In genomic region chr11:54955735-54956480, GRCm38 (mm10) we compare ENCODE assay signal across 8 mouse cellular contexts. TPM values are rescaled to one million over a fixed set of nuclear protein-coding genes. Genes with fewer than 3 reads are reported as not detected.
DNase-seq lines count a peak whose midpoint lies in the region; ATAC-seq and TF ChIP-seq lines count a peak whose summit lies in the region.

No protein-coding gene starts in this region.

- no peaks in the 10 kb centered on the region for H3K27me3 ChIP-seq in embryonic facial prominence, embryonic 13.5 days
- H3K27me3 ChIP-seq in heart, adult 2 months (ENCODE audit: control insufficient read depth, insufficient read depth, low read length), result no peaks in the 10 kb centered on the region
- no peaks in the 10 kb centered on the region for H3K27me3 ChIP-seq in limb, embryonic 13.5 days
- no peaks in the 10 kb centered on the region for H3K27me3 ChIP-seq in midbrain, embryonic 16.5 days (ENCODE audit: control insufficient read depth, insufficient read depth, low read depth, low read length)

- TF ChIP-seq EP300 in heart, adult 2 months (IDR thresholded peaks at IDR 0.05; ENCODE audit: insufficient read depth, low read depth, low read length), result 0 out of 2 replicates have a peak, but pooled peaks have one; percentile 32

- H3K4me1 ChIP-seq in embryonic facial prominence, embryonic 13.5 days, result peaks cover 19% of the 10 kb centered on the region
- peaks cover 7% of the 10 kb centered on the region for H3K4me1 ChIP-seq in heart, adult 2 months (ENCODE audit: control insufficient read depth, insufficient read depth, low read length)
- H3K4me1 ChIP-seq in limb, embryonic 13.5 days, result peaks cover 22% of the 10 kb centered on the region
- H3K4me1 ChIP-seq in midbrain, embryonic 16.5 days (ENCODE audit: control insufficient read depth, insufficient read depth, low read length), result peaks cover 13% of the 10 kb centered on the region; the same call in 1 of the 2 replicates

- peak overlapping the region; percentile 86 for H3K27ac ChIP-seq in embryonic facial prominence, embryonic 13.5 days
- H3K27ac ChIP-seq in heart, adult 2 months, result peak overlapping the region; percentile 92
- H3K27ac ChIP-seq in limb, embryonic 13.5 days, result peak overlapping the region; percentile 84
- H3K27ac ChIP-seq in midbrain, embryonic 16.5 days (ENCODE audit: low read length), result peak overlapping the region; percentile 91

- no peaks in the 10 kb centered on the region for H3K9me3 ChIP-seq in embryonic facial prominence, embryonic 13.5 days
- H3K9me3 ChIP-seq in limb, embryonic 13.5 days, result no peaks in the 10 kb centered on the region
- no peaks in the 10 kb centered on the region for H3K9me3 ChIP-seq in midbrain, embryonic 16.5 days (replicated peaks; ENCODE audit: control insufficient read depth, low read length, poor library complexity, severe bottlenecking)

- ATAC-seq in embryonic facial prominence, embryonic 13.5 days (ENCODE audit: insufficient number of reproducible peaks, insufficient read depth, low FRiP score, low TSS enrichment, low read depth), result peak; percentile 95
- ATAC-seq in limb, embryonic 13.5 days (ENCODE audit: low FRiP score, low read depth), result peak; percentile 97
- ATAC-seq in midbrain, embryonic 16.5 days, result peak; percentile 97

- peaks cover 1% of the 10 kb centered on the region; the same call in 1 of the 2 replicates for H3K36me3 ChIP-seq in embryonic facial prominence, embryonic 13.5 days
- H3K36me3 ChIP-seq in heart, adult 2 months (ENCODE audit: control insufficient read depth, insufficient read depth, low read length), result no peaks in the 10 kb centered on the region
- no peaks in the 10 kb centered on the region for H3K36me3 ChIP-seq in limb, embryonic 13.5 days
- no peaks in the 10 kb centered on the region for H3K36me3 ChIP-seq in midbrain, embryonic 16.5 days (ENCODE audit: control insufficient read depth, insufficient read depth, low read length)

- peak overlapping the region; percentile 69 for H3K4me2 ChIP-seq in embryonic facial prominence, embryonic 13.5 days
- H3K4me2 ChIP-seq in limb, embryonic 13.5 days (replicated peaks), result peak overlapping the region; percentile 66
- H3K4me2 ChIP-seq in midbrain, embryonic 16.5 days (ENCODE audit: low read length), result peak overlapping the region; percentile 71

- H3K79me2 ChIP-seq in heart, adult 2 months (replicated peaks; ENCODE audit: control insufficient read depth, insufficient read depth, low read length), result no peaks in the 10 kb centered on the region; the same call in 1 of the 2 replicates

- DNase-seq in 3134 (ENCODE audit: extremely low read depth, insufficient read length, low spot score), result peak; percentile 97
- DNase-seq in adrenal gland, postnatal 36 days, result peak; percentile 99 to 100
- peak; percentile 99 to 100 for DNase-seq in heart, adult 2 months
- DNase-seq in kidney, adult 8-10 months, result peak; percentile 98 to 99
- peak; percentile 99 for DNase-seq in spleen, postnatal 10 days (ENCODE audit: low spot score in 2 of 2)

- under 1% methylated on average over 59 of the region's 59 CpGs for WGBS in embryonic facial prominence, embryonic 13.5 days
- under 1% methylated on average over 59 of the region's 59 CpGs for WGBS in heart, adult 2 months
- WGBS in limb, embryonic 13.5 days, result 1% methylated on average over 59 of the region's 59 CpGs
- WGBS in midbrain, embryonic 16.5 days, result under 1% methylated on average over 59 of the region's 59 CpGs

- intact Hi-C loops in heart, adult 2 months (cut with DNase I), result loop anchor here (2.0 kb wide), 1 partner anchor 19 kb away; no protein-coding TSS in a partner anchor

- TF ChIP-seq POLR2A in heart, adult 2 months (IDR thresholded peaks at IDR 0.05; ENCODE audit: insufficient read depth, low read depth, low read length), result peak; percentile 96

- TF ChIP-seq CTCF in heart, adult 2 months (IDR thresholded peaks at IDR 0.05), result peak; percentile 31

- H3K4me3 ChIP-seq in embryonic facial prominence, embryonic 13.5 days, result peak overlapping the region; percentile 78
- peak overlapping the region; percentile 72 for H3K4me3 ChIP-seq in heart, adult 2 months
- H3K4me3 ChIP-seq in limb, embryonic 13.5 days, result peak overlapping the region; percentile 78
- peak overlapping the region; percentile 81 for H3K4me3 ChIP-seq in midbrain, embryonic 16.5 days (ENCODE audit: low read depth, low read length)

- peak overlapping the region; percentile 85 for H3K9ac ChIP-seq in embryonic facial prominence, embryonic 13.5 days
- peak overlapping the region; percentile 81 for H3K9ac ChIP-seq in heart, adult 2 months (ENCODE audit: low read depth, low read length)
- peak overlapping the region; percentile 84 for H3K9ac ChIP-seq in limb, embryonic 13.5 days
- peak overlapping the region; percentile 91 for H3K9ac ChIP-seq in midbrain, embryonic 16.5 days (ENCODE audit: low read depth, low read length)

RNA-seq across cellular contexts. Expression of gene Tnip1, which starts 6.8 kb away (rescaled TPM):
- total RNA-seq in adrenal gland, postnatal 36 days (2021), result 10 to 100 TPM; 66.4 to 76.0 TPM
- polyA plus RNA-seq in embryonic facial prominence, embryonic 13.5 days (2015; fragmentation: Nextera tagmentation; extraction: Ambion mirVana), result 19.8 and 20.2 TPM in 2 replicates
- 10 to 100 TPM; 25.9 to 34.4 TPM for total RNA-seq in heart, adult 2 months (2021)
- 26.6 and 31.9 TPM in 2 replicates for polyA plus RNA-seq in heart, adult 2 months (2012; rRNA removed)
- polyA plus RNA-seq in limb, embryonic 13.5 days (2015; fragmentation: Nextera tagmentation; extraction: Ambion mirVana), result 22.4 and 23.3 TPM in 2 replicates
- polyA plus RNA-seq in midbrain, embryonic 16.5 days (2015; fragmentation: Nextera tagmentation; extraction: Ambion mirVana), result 16.4 and 17.4 TPM in 2 replicates

RNA-seq across cellular contexts. Expression of gene Gpx3, which starts 53.7 kb away (rescaled TPM):
- total RNA-seq in adrenal gland, postnatal 36 days (2021), result 100 to 1,000 TPM; 262 to 383 TPM
- polyA plus RNA-seq in embryonic facial prominence, embryonic 13.5 days (2015; fragmentation: Nextera tagmentation; extraction: Ambion mirVana), result 26.0 and 29.0 TPM in 2 replicates
- 100 to 1,000 TPM; 219 to 246 TPM for total RNA-seq in heart, adult 2 months (2021)
- polyA plus RNA-seq in heart, adult 2 months (2012; rRNA removed), result 362 and 401 TPM in 2 replicates
- 33.5 and 34.6 TPM in 2 replicates for polyA plus RNA-seq in limb, embryonic 13.5 days (2015; fragmentation: Nextera tagmentation; extraction: Ambion mirVana)
- polyA plus RNA-seq in midbrain, embryonic 16.5 days (2015; fragmentation: Nextera tagmentation; extraction: Ambion mirVana), result 29.4 and 40.5 TPM in 2 replicates

Comparison
In these comparisons a context has a peak if more than half of its experiments do, and no peak if none do; other contexts are left out.
1. Peak in every context shown above with its lines: DNase-seq, ATAC-seq, H3K4me3 ChIP-seq and H3K27ac ChIP-seq.